26 mouse cellular contexts compared by ENCODE assay signal in the genomic region with DNA sequence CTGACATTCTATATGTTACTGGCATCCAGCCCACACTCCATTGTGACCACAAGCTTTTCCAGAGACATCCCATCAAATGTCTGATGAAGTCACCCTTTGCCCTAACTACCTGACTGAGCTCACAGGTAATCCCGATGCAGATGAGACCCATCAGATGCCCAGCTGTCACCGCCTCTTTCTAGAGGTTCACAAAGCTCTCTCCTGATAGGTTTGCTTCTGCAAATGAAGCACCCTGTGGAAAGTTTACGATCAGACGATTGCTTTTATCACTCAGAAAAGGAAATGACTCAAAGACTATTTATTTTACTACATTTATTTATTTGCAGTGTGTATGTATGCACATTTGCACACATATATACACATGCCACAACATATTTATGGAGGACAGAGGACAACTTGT.
DNase-seq lines count a peak whose midpoint lies in the region; ATAC-seq and TF ChIP-seq lines count a peak whose summit lies in the region.
"Had no signal": no experiment of that assay in that cellular context is flagged by ENCODE, and none has a peak within 500 bp of the region (broad histone marks: within the 10 kb centered on the region; RNA-seq: fewer than 3 reads in every experiment).

No protein-coding gene starts in this region.

- TF ChIP-seq EP300 in MEL (IDR thresholded peaks at IDR 0.05; ENCODE audit: low read depth in 1 of 2, low read length in 2 of 2), result no peak

- no peak overlapping the region for H3K27ac ChIP-seq in MEL (ENCODE audit: control insufficient read depth, low read depth, low read length)
- H3K27ac ChIP-seq: embryonic facial prominence, embryonic 12.5 days; embryonic facial prominence, embryonic 15.5 days; forebrain, embryonic 12.5 days; heart, embryonic 15.5 days; hindbrain, embryonic 10.5 days; hindbrain, embryonic 13.5 days had no signal

- H3K9me3 ChIP-seq in MEL (replicated peaks; ENCODE audit: insufficient read depth, low read length), result no peaks in the 10 kb centered on the region
- H3K9me3 ChIP-seq: embryonic facial prominence, embryonic 12.5 days; embryonic facial prominence, embryonic 15.5 days; forebrain, embryonic 12.5 days; forebrain, embryonic 15.5 days; heart, embryonic 12.5 days; heart, embryonic 15.5 days; hindbrain, embryonic 10.5 days; hindbrain, embryonic 13.5 days had no signal

- no peak overlapping the region for H3K9ac ChIP-seq in MEL (ENCODE audit: control insufficient read depth, low read depth, low read length, poor library complexity, severe bottlenecking)
- H3K9ac ChIP-seq: embryonic facial prominence, embryonic 12.5 days; embryonic facial prominence, embryonic 15.5 days; forebrain, embryonic 12.5 days; forebrain, embryonic 15.5 days; heart, embryonic 12.5 days; heart, embryonic 15.5 days; hindbrain, embryonic 13.5 days had no signal

- H3K4me1 ChIP-seq in MEL (ENCODE audit: control insufficient read depth in 1 of 2, insufficient read depth in 2 of 2, low read length in 2 of 2), result peaks cover 0 to 2% of the 10 kb centered on the region in 2 experiments; a peak in 1 of 4 replicates

- ATAC-seq in erythroid progenitor cell, adult 5-6 weeks (replicated peaks; ENCODE audit: low FRiP score, poor library complexity, severe bottlenecking), result no peak
- ATAC-seq: forebrain, embryonic 15.5 days; hindbrain, embryonic 16.5 days; Patski had no signal

- no peak for TF ChIP-seq POLR2A in MEL (IDR thresholded peaks at IDR 0.05; ENCODE audit: control insufficient read depth in 1 of 2, insufficient read depth in 1 of 2, low read depth in 1 of 2, low read length in 2 of 2, poor library complexity in 1 of 2)

- no peaks in the 10 kb centered on the region; a peak in 1 of 4 replicates for H3K36me3 ChIP-seq in MEL (ENCODE audit: control insufficient read depth in 1 of 2, insufficient read depth in 2 of 2, low read length in 2 of 2)
- H3K36me3 ChIP-seq: embryonic facial prominence, embryonic 12.5 days; embryonic facial prominence, embryonic 15.5 days; forebrain, embryonic 12.5 days; forebrain, embryonic 15.5 days; heart, embryonic 12.5 days; heart, embryonic 15.5 days; hindbrain, embryonic 10.5 days; hindbrain, embryonic 13.5 days had no signal

- no peaks in the 10 kb centered on the region for H3K79me2 ChIP-seq in MEL (ENCODE audit: control insufficient read depth, insufficient read depth, low read length, poor library complexity)

- peak; percentile 38 for DNase-seq in CD4-positive, CD25-positive, alpha-beta regulatory T cell, adult 2 months (ENCODE audit: low read depth, low spot score)
- DNase-seq in MEL (ENCODE audit: low read depth, low spot score), result peak; percentile 3
- DNase-seq in induced T-regulatory cell, adult 2 months (ENCODE audit: low read depth), result peak; percentile 32
- DNase-seq in spleen, adult 12 weeks (ENCODE audit: low spot score), result no peak
- DNase-seq in left cerebral cortex, adult 11 months (ENCODE audit: low spot score), result no peak
- DNase-seq: adrenal gland, adult 2 months; adrenal gland, postnatal 14 days; cerebellum, adult 11 months; cerebellum, adult 2 months; cerebellum, adult 9-11 months; cerebellum, postnatal 25 days; gastrocnemius, postnatal 25 days; heart, adult 18-20 months; heart, postnatal 10 days; heart, postnatal 36 days had no signal

- no peak for TF ChIP-seq RAD21 in MEL (IDR thresholded peaks at IDR 0.05; ENCODE audit: low read depth, low read length)

- H3K27me3 ChIP-seq in MEL (ENCODE audit: control insufficient read depth in 1 of 2, insufficient read depth in 2 of 2, low read length in 2 of 2), result no peaks in the 10 kb centered on the region
- H3K27me3 ChIP-seq: embryonic facial prominence, embryonic 12.5 days; embryonic facial prominence, embryonic 15.5 days; forebrain, embryonic 12.5 days; forebrain, embryonic 15.5 days; heart, embryonic 12.5 days; heart, embryonic 15.5 days; hindbrain, embryonic 13.5 days; Patski had no signal

- no peak for TF ChIP-seq CTCF in MEL (IDR thresholded peaks at IDR 0.05 in 2 of 3, conservative IDR thresholded peaks at IDR 0.05 in 1 of 3; ENCODE audit: control insufficient read depth in 1 of 3, insufficient read depth in 1 of 3, low read depth in 2 of 3, low read length in 3 of 3, poor library complexity in 1 of 3, severe bottlenecking in 1 of 3)

- H3K4me3 ChIP-seq in MEL (ENCODE audit: control insufficient read depth in 1 of 2, insufficient read depth in 1 of 2, low read depth in 2 of 2, low read length in 2 of 2), result no peak overlapping the region
- H3K4me3 ChIP-seq: embryonic facial prominence, embryonic 12.5 days; embryonic facial prominence, embryonic 15.5 days; forebrain, embryonic 12.5 days; forebrain, embryonic 15.5 days; heart, embryonic 12.5 days; heart, embryonic 15.5 days; hindbrain, embryonic 10.5 days; hindbrain, embryonic 13.5 days had no signal

TF ChIP-seq in MEL, 35 proteins besides CTCF, POLR2A, EP300 and RAD21:
- TF ChIP-seq RCOR1 (IDR thresholded peaks at IDR 0.05; ENCODE audit: low read depth, low read length), result no peak
- no peak for TF ChIP-seq POLR2AphosphoS5 (IDR thresholded peaks at IDR 0.05; ENCODE audit: borderline replicate concordance, low read depth, low read length)
- TF ChIP-seq JUND (IDR thresholded peaks at IDR 0.05; ENCODE audit: low read depth, low read length), result no peak
- TF ChIP-seq MAZ (IDR thresholded peaks at IDR 0.05; ENCODE audit: low read depth, low read length), result no peak
- no peak for TF ChIP-seq UBTF (IDR thresholded peaks at IDR 0.05; ENCODE audit: borderline replicate concordance, insufficient read depth, low read depth, low read length)
- TF ChIP-seq POLR2AphosphoS2 (IDR thresholded peaks at IDR 0.05; ENCODE audit: low read length), result no peak
- no peak for TF ChIP-seq ZC3H11A (IDR thresholded peaks at IDR 0.05; ENCODE audit: low read depth, low read length)
- TF ChIP-seq TAL1 (IDR thresholded peaks at IDR 0.05; ENCODE audit: low read length), result no peak

Comparison
In these comparisons a context has a peak if more than half of its experiments do, and no peak if none do; other contexts are left out.
1. DNase-seq: peak in CD4-positive, CD25-positive, alpha-beta regulatory T cell, adult 2 months (single experiment), MEL (single experiment) and induced T-regulatory cell, adult 2 months (single experiment); none in spleen, adult 12 weeks (single experiment) and left cerebral cortex, adult 11 months (single experiment).